Mouse (Mus musculus): Measurements from ENCODE around the gene Golgb1. TPM values are rescaled to one million over a fixed set of nuclear protein-coding genes. Genes with fewer than 3 reads are reported as not detected.

Gene Golgb1
- polyA plus RNA-seq, 2 experiments from 2014 or later, result 37.9 to 41.0 TPM

- no peak for ATAC-seq
Measured at GRCm38 (mm10) chr16:36920410-36920809, 45.5 kb downstream of the Golgb1 start.

GRCm38 (mm10) chr16:36921067-36921613 lies 46.2 kb downstream of the Golgb1 start:
- ATAC-seq, result no peak

GRCm38 (mm10) chr16:36921980-36922379 lies 47.0 kb downstream of the Golgb1 start:
- peak; percentile 86 for ATAC-seq

GRCm38 (mm10) chr16:36924312-36924711 lies 49.4 kb downstream of the Golgb1 start:
- ATAC-seq, result no peak

GRCm38 (mm10) chr16:36925351-36925750 lies 50.4 kb downstream of the Golgb1 start:
- ATAC-seq, result no peak

- ATAC-seq, result no peak
Measured at GRCm38 (mm10) chr16:36925797-36926196, 50.9 kb downstream of the Golgb1 start.

- ATAC-seq, result peak; percentile 4
Measured at GRCm38 (mm10) chr16:36926514-36927447, 51.8 kb downstream of the Golgb1 start.

GRCm38 (mm10) chr16:36927495-36928105 lies 52.7 kb downstream of the Golgb1 start:
- peak; percentile 78 for ATAC-seq

GRCm38 (mm10) chr16:36928106-36928500 lies 53.2 kb downstream of the Golgb1 start:
- ATAC-seq, result no peak

- ATAC-seq, result no peak
Measured at GRCm38 (mm10) chr16:36929216-36929615, 54.3 kb downstream of the Golgb1 start.

- ATAC-seq, result no peak
Measured at GRCm38 (mm10) chr16:36930231-36931136, 55.5 kb downstream of the Golgb1 start.

GRCm38 (mm10) chr16:36931381-36931780 lies 56.4 kb downstream of the Golgb1 start:
- no peak for ATAC-seq

- no peak for ATAC-seq
Measured at GRCm38 (mm10) chr16:36931976-36932375, 57.0 kb downstream of the Golgb1 start.

GRCm38 (mm10) chr16:36932546-36932945 lies 57.6 kb downstream of the Golgb1 start:
- no peak for ATAC-seq

- ATAC-seq, result peak; percentile 71
Measured at GRCm38 (mm10) chr16:36934131-36934840, 59.3 kb downstream of the Golgb1 start.

GRCm38 (mm10) chr16:36934841-36935620 lies 60.1 kb downstream of the Golgb1 start, which contains the start of gene Hcls1:
Hcls1 (plus strand) TSS chr16:36934983.
- ATAC-seq, result peak; percentile 85

- ATAC-seq, result no peak
Measured at GRCm38 (mm10) chr16:36935814-36936213, 60.9 kb downstream of the Golgb1 start.

GRCm38 (mm10) chr16:36941137-36941727 lies 66.3 kb downstream of the Golgb1 start:
- ATAC-seq, result peak; percentile 98

- no peak for ATAC-seq
Measured at GRCm38 (mm10) chr16:36941895-36942294, 67.0 kb downstream of the Golgb1 start.

- ATAC-seq, result no peak
Measured at GRCm38 (mm10) chr16:36943591-36943990, 68.7 kb downstream of the Golgb1 start.
